Mouse (Mus musculus) heart, adult 2 months (tissue): ENCODE results near the gene Rpp25.

Experiments used
- CTCF ChIP-seq: fragments of 200-600 bp; IDR thresholded peaks from 2 replicates; pipeline ENCODE4 v1.8.1; 2022; ENCODE audit warnings: antibody characterized with exemption, mild to moderate bottlenecking, moderate library complexity
- POLR2A ChIP-seq: fragments of 200-500 bp; IDR thresholded peaks from 2 replicates; pipeline ENCODE4 v1.6.1; 2011; ENCODE audit warnings: mild to moderate bottlenecking, low read depth, low read length, control low read depth; ENCODE audit not compliant: insufficient read depth

- no peak for TF ChIP-seq CTCF
- no peak for TF ChIP-seq POLR2A
Measured at GRCm38 (mm10) chr9:57524439-57524838, 20.6 kb downstream of the Rpp25 start.
